Mouse (Mus musculus): Measurements from ENCODE around the gene Ptpn18. TPM values are rescaled to one million over a fixed set of nuclear protein-coding genes. Genes with fewer than 3 reads are reported as not detected.
A peak's percentile ranks its signal among the peaks of the same experiment; 100 is the strongest.

The Ptpn18 gene
- 43.2 and 48.1 TPM in 2 replicates for polyA plus RNA-seq (2014; fragmentation: Nextera tagmentation; extraction: Ambion mirVana)

DNA sequence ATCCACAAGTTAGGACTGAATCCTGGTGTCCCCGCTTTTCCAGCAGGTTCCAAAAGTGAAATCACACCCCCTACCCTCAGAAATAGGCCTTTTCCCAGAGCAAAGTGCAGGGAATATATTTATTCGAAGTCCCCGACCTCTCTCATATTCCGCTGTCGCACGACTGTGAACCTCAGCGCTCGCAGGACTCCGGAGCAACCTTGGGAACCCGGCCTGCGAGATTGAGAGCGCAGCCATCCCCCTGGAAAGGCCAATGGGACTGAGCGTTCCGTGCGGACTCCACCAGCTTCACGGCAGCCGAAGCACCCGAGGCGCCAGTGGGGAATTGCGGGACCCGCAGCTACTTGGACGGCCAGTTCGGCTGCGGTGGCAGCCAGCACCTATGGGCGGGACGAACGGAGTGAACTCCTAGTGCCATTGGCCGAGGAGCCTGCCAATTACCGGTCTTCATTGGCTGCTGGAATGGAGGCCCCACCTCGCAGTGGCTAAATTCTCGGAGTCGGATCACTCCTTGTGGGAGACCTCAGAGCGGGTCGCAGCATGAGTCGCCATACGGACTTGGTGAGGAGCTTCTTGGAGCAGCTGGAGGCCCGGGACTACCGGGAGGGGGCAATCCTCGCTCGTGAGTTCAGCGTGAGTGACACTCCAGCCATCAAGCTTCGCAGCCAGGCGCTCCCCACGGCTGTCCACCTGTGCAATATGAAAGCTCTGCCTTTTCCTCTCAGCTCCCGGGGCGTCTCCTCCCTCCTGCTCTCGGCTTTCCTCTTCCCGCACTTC lies at the start of gene Ptpn18:
Gene Ptpn18 (plus strand): TSS at position 479 of the 777 bp plus-strand sequence.
- Histone ChIP-seq H3K4me3 (ENCODE audit: low read depth, low read length) (peak within 1 kb of the TSS; percentile 49), H3K9me3 (ENCODE audit: low read depth, low read length) (no peaks in the 10 kb centered on the region), H3K9ac (peak within 1 kb of the TSS; percentile 54), H3K27me3 (ENCODE audit: insufficient read depth, low read length) (peaks cover 25% of the 10 kb centered on the region; the same call in 1 of the 2 replicates), H3K4me1 (ENCODE audit: insufficient read depth) (no peaks in the 10 kb centered on the region), H3K27ac (ENCODE audit: low read depth) (0 out of 2 replicates have a peak within 1 kb of the TSS, but pooled peaks have one; percentile 30), H3K36me3 (ENCODE audit: insufficient read depth) (no peaks in the 10 kb centered on the region), H3K4me2 (peak within 1 kb of the TSS; percentile 84)
- TF ChIP-seq CTCF (IDR thresholded peaks at IDR 0.05; ENCODE audit: low read depth) = peak; percentile 23
- WGBS = under 1% methylated on average over 48 of the region's 48 CpGs
- ATAC-seq (ENCODE audit: insufficient read depth) (peak; percentile 93), DNase-seq (peak; percentile 94)

DNA sequence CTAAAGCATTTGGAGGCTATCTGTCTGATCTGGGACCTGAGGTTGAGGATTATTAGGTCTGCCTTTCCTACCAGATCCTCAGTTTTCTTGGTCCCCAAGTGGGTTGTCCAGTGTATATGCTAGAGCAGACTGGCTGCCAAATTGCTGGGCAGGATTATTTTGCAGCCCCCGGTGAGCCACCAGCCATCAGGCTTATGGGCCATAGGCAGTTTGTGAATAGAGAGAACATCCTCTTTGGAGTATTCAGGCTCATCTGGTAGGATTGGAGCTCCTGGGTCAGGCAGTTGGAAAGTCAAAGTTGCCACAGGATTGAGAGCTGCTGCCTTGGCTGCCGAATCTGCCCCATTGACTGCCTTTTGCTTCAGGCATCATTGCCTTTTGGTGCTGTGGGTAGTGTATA lies 31.1 kb upstream of the Ptpn18 start:
- Histone ChIP-seq H3K9ac (no peak overlapping the region), H3K9me3 (ENCODE audit: low read depth, low read length) (peaks cover 22% of the 10 kb centered on the region), H3K4me1 (ENCODE audit: insufficient read depth) (0 out of 2 replicates have a peak, but pooled peaks cover 2% of the 10 kb centered on the region), H3K27ac (ENCODE audit: low read depth) (no peak overlapping the region), H3K27me3 (ENCODE audit: insufficient read depth, low read length) (no peaks in the 10 kb centered on the region), H3K4me2 (no peak overlapping the region), H3K36me3 (ENCODE audit: insufficient read depth) (no peaks in the 10 kb centered on the region), H3K4me3 (ENCODE audit: low read depth, low read length) (no peak overlapping the region)
- ATAC-seq (ENCODE audit: insufficient read depth) (no peak), DNase-seq (no peak)
- 94% methylated on average over 2 of the region's 2 CpGs for WGBS
- TF ChIP-seq CTCF (IDR thresholded peaks at IDR 0.05; ENCODE audit: low read depth) = no peak

DNA sequence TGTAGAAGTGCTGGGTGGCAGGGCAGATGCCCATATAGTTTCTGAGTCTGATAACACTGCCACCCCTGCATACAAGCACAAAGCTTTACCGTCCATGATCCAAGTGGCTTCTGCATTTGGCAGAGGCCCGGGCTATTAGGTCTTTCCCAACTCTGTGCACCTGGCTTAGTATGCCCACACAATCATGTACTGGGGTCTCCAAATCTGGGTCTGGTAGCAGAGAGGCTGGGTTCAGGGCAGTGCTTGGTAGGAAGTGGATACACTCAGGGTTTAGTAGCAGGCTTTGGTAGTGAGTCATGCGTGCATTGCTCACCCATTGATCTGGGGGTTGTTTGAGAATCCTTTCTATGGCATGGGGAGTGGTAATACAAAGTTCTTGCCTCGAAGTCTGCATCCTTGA lies 30.3 kb upstream of the Ptpn18 start:
- no peak for TF ChIP-seq CTCF (IDR thresholded peaks at IDR 0.05; ENCODE audit: low read depth)
- no peak overlapping the region for H3K27ac ChIP-seq (ENCODE audit: low read depth)
- H3K9ac ChIP-seq = no peak overlapping the region
- H3K27me3 ChIP-seq (ENCODE audit: insufficient read depth, low read length) = no peaks in the 10 kb centered on the region
- H3K4me3 ChIP-seq (ENCODE audit: low read depth, low read length) = no peak overlapping the region
- peaks cover 22% of the 10 kb centered on the region for H3K9me3 ChIP-seq (ENCODE audit: low read depth, low read length)
- no peaks in the 10 kb centered on the region for H3K36me3 ChIP-seq (ENCODE audit: insufficient read depth)
- DNase-seq (no peak), ATAC-seq (ENCODE audit: insufficient read depth) (no peak)
- WGBS = 93% methylated on average over 4 of the region's 4 CpGs
- peaks cover 2% of the 10 kb centered on the region; the same call in 1 of the 2 replicates for H3K4me1 ChIP-seq (ENCODE audit: insufficient read depth)
- no peak overlapping the region for H3K4me2 ChIP-seq

DNA sequence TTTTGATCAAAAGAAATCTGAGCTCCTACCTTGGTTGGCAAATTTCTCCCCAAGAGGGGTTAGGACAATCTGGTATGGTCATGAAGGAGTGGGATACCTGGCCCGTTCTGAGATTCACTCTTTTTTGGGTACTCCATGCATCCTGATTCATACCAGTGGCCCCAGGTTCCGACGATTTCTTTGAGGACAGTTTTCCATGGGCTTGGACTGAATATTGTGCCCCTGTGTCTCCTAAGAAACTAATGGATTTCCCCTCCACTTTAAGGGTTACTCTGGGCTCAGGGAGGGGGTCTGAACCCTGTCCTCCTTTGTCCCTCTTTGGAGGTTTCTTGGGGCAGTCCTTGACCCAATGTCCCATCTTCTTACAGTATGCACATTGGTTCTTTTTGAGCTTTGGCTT lies 28.6 kb upstream of the Ptpn18 start:
- Histone ChIP-seq H3K4me2 (no peak overlapping the region), H3K4me1 (ENCODE audit: insufficient read depth) (peaks cover 2% of the 10 kb centered on the region; the same call in 1 of the 2 replicates), H3K4me3 (ENCODE audit: low read depth, low read length) (no peak overlapping the region), H3K27me3 (ENCODE audit: insufficient read depth, low read length) (no peaks in the 10 kb centered on the region), H3K9me3 (ENCODE audit: low read depth, low read length) (peaks cover 22% of the 10 kb centered on the region), H3K27ac (ENCODE audit: low read depth) (no peak overlapping the region), H3K9ac (no peak overlapping the region), H3K36me3 (ENCODE audit: insufficient read depth) (no peaks in the 10 kb centered on the region)
- ATAC-seq (ENCODE audit: insufficient read depth) (no peak), DNase-seq (no peak)
- WGBS = 90% methylated on average over 3 of the region's 3 CpGs
- no peak for TF ChIP-seq CTCF (IDR thresholded peaks at IDR 0.05; ENCODE audit: low read depth)

DNA sequence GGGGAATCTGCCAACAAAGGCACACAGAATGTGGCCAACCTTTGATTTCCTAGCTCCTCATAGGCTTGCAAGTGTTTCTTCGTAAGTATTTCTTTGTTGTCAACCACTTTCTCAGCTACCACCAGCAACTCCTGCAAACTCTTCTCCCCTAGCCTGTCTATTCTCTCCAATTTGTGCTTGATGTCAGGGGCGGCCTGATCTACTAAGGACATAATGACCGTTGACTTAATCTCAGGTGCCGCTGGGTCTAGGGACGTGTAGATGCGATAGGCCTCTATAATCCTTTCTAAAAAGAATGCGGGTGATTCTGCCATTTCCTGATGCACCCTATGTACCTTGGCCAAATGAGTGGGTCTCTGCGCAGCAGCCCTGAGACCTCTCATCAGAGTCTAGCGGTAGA lies 28.1 kb upstream of the Ptpn18 start:
- no peak for ATAC-seq (ENCODE audit: insufficient read depth)

GRCm38 (mm10) chr1:34432411-34432775 lies 27.2 kb upstream of the Ptpn18 start:
- 53% methylated on average over 13 of the region's 13 CpGs for WGBS
- H3K27me3 ChIP-seq (ENCODE audit: insufficient read depth, low read length) = no peaks in the 10 kb centered on the region
- no peak for ATAC-seq (ENCODE audit: insufficient read depth)
- peak overlapping the region; percentile 41 for H3K4me3 ChIP-seq (ENCODE audit: low read depth, low read length)
- peak; percentile 71 for DNase-seq
- H3K4me1 ChIP-seq (ENCODE audit: insufficient read depth) = peaks cover 2% of the 10 kb centered on the region; the same call in 1 of the 2 replicates
- H3K36me3 ChIP-seq (ENCODE audit: insufficient read depth) = peaks cover 4% of the 10 kb centered on the region; the same call in 1 of the 2 replicates
- H3K9me3 ChIP-seq (ENCODE audit: low read depth, low read length) = peaks cover 22% of the 10 kb centered on the region
- peak overlapping the region; percentile 61 for H3K9ac ChIP-seq
- 0 out of 2 replicates have a peak overlapping the region, but pooled peaks have one; percentile 30 for H3K27ac ChIP-seq (ENCODE audit: low read depth)
- peak overlapping the region; percentile 69 for H3K4me2 ChIP-seq
- no peak for TF ChIP-seq CTCF (IDR thresholded peaks at IDR 0.05; ENCODE audit: low read depth)

More for the DNA sequence above, 28.1 kb upstream of the Ptpn18 start:
- Histone ChIP-seq H3K9me3 (ENCODE audit: low read depth, low read length) (peaks cover 22% of the 10 kb centered on the region), H3K4me2 (no peak overlapping the region), H3K27ac (ENCODE audit: low read depth) (no peak overlapping the region), H3K4me1 (ENCODE audit: insufficient read depth) (peaks cover 2% of the 10 kb centered on the region; the same call in 1 of the 2 replicates), H3K9ac (no peak overlapping the region), H3K4me3 (ENCODE audit: low read depth, low read length) (no peak overlapping the region), H3K36me3 (ENCODE audit: insufficient read depth) (no peaks in the 10 kb centered on the region), H3K27me3 (ENCODE audit: insufficient read depth, low read length) (no peaks in the 10 kb centered on the region)
- TF ChIP-seq CTCF (IDR thresholded peaks at IDR 0.05; ENCODE audit: low read depth) = no peak
- 97% methylated on average over 9 of the region's 9 CpGs for WGBS
- no peak for DNase-seq

GRCm38 (mm10) chr1:34432776-34433481 lies 26.6 kb upstream of the Ptpn18 start:
- peak overlapping the region; percentile 41 for H3K4me3 ChIP-seq (ENCODE audit: low read depth, low read length)
- peaks cover 2% of the 10 kb centered on the region; the same call in 1 of the 2 replicates for H3K4me1 ChIP-seq (ENCODE audit: insufficient read depth)
- H3K9ac ChIP-seq = peak overlapping the region; percentile 61
- TF ChIP-seq CTCF (IDR thresholded peaks at IDR 0.05; ENCODE audit: low read depth) = no peak
- ATAC-seq (ENCODE audit: insufficient read depth) (peak; percentile 30), DNase-seq (peak; percentile 78)
- no peaks in the 10 kb centered on the region for H3K27me3 ChIP-seq (ENCODE audit: insufficient read depth, low read length)
- H3K36me3 ChIP-seq (ENCODE audit: insufficient read depth) = peaks cover 4% of the 10 kb centered on the region; the same call in 1 of the 2 replicates
- 13% methylated on average over 35 of the region's 35 CpGs for WGBS
- H3K27ac ChIP-seq (ENCODE audit: low read depth) = peak overlapping the region; percentile 79; the same call in 1 of the 2 replicates
- peak overlapping the region; percentile 69 for H3K4me2 ChIP-seq
- peaks cover 22% of the 10 kb centered on the region for H3K9me3 ChIP-seq (ENCODE audit: low read depth, low read length)
